Mouse (Mus musculus): ENCODE measurements at regions not wholly inside any gene's neighbourhood (a gene's known extent, or its start where the extent isn't known, plus 50 kb on each side); places are given as distances from the start of the nearest gene placed in this dataset.

GRCm38 (mm10) chr16:93018766-93019165, 192.8 kb upstream of the Runx1 start:
- ATAC-seq (replicated peaks; ENCODE audit: insufficient number of reproducible peaks, low FRiP score, low TSS enrichment, poor library complexity, severe bottlenecking), result no peak

DNA sequence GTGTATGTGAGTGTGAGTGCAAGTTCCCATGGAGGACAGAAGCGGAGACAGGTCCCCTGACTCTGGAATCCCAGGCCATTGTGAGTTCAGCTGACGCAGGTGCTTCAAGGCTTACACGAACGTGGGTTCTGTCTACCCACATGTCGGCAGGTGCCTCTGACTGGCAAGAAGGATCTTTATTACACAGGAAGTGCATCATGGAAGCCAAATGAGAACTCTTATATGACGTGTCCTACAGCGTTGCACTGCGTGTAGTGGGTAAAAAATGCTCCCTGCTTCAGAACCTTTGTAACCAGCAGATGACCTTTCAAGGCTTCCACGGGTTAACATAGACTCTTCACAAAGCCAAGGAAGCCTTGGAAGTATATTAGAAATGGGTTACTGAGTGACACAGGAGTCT, 191.1 kb upstream of the Runx1 start:
- no peak for ATAC-seq (replicated peaks; ENCODE audit: insufficient number of reproducible peaks, low FRiP score, low TSS enrichment, poor library complexity, severe bottlenecking)

DNA sequence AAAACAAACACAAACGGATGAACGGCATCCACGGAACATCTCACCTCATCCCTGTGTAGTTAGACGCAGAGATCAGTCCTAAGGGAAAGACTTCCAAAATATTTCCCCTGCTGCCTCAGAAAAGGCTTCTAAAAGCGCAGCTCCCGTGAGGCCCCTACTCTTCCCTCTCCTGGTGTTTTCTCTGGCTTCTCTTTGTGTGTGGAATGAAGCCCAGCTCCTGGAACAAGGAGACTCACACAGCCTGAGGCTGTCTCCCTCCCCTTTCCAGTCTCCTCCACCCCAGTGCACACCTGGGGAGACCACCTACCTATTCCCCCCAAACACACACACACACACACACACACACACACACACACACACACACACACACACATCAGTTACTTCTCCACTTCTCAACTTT, 189.7 kb upstream of the Runx1 start:
- no peak for ATAC-seq (replicated peaks; ENCODE audit: insufficient number of reproducible peaks, low FRiP score, low TSS enrichment, poor library complexity, severe bottlenecking)

DNA sequence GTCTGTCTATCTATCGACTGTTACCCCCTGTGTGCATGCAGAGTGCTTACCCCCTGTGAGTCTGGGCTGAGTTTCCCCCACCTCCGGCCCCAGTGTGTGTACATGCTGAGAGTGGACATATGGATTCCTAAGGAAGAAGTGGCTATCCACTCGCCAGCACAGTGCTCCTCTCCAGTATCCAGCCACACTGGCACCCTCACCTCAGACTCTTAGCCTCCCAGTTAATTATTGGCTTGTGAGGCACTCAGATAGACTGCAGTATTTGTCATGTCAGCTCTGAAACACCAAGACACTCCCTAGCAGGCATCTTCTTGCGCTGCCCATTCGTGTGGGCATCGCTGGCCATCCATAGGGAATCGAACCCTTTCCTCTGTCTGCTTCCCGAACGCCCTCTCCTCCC, 189.0 kb upstream of the Runx1 start:
- ATAC-seq (replicated peaks; ENCODE audit: insufficient number of reproducible peaks, low FRiP score, low TSS enrichment, poor library complexity, severe bottlenecking), result no peak

GRCm38 (mm10) chr16:93013881-93014280, 187.9 kb upstream of the Runx1 start:
- no peak for ATAC-seq (replicated peaks; ENCODE audit: insufficient number of reproducible peaks, low FRiP score, low TSS enrichment, poor library complexity, severe bottlenecking)

DNA sequence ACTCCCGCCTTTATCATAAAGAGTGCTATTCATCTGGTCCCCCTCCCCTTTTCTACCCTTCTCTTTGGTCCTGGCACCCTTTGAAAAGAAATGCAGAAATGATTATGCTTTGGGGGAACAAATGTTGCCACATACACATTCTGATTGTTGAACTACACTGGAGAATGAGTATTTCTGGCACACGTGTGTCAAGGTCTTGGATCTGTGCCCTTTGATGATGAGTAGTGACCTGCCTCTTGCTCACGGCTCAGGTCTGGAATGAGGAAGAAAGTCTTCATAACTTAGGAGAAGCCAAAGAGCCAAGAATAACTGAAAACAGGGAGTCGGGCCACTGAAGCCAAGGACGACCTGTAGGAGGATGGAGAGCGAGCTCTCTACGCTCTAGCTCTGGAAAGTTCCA, 187.3 kb upstream of the Runx1 start:
- no peak for ATAC-seq (replicated peaks; ENCODE audit: insufficient number of reproducible peaks, low FRiP score, low TSS enrichment, poor library complexity, severe bottlenecking)

DNA sequence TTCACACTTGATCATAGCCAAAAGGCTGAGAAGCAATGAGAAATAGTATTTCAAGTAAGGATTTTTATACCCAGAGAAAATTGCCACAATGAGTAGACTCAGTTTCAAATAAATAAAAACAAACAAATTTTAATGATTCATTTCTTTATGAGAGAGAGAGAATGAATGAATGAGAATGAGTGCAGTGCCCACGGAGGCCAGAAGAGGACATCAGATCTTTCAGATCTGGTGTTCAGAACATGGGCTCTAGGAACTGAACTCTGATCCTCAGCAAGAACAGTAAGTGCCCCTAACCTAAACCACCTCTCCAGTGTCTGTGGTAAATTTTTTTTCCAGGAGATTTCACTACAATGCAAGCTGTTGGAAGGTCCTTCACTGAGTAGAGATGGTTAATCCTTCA, 185.5 kb upstream of the Runx1 start:
- no peak for ATAC-seq (replicated peaks; ENCODE audit: insufficient number of reproducible peaks, low FRiP score, low TSS enrichment, poor library complexity, severe bottlenecking)

- no peak for ATAC-seq (replicated peaks; ENCODE audit: insufficient number of reproducible peaks, low FRiP score, low TSS enrichment, poor library complexity, severe bottlenecking)
Measured at GRCm38 (mm10) chr16:93006321-93006984, 180.5 kb upstream of the Runx1 start.

DNA sequence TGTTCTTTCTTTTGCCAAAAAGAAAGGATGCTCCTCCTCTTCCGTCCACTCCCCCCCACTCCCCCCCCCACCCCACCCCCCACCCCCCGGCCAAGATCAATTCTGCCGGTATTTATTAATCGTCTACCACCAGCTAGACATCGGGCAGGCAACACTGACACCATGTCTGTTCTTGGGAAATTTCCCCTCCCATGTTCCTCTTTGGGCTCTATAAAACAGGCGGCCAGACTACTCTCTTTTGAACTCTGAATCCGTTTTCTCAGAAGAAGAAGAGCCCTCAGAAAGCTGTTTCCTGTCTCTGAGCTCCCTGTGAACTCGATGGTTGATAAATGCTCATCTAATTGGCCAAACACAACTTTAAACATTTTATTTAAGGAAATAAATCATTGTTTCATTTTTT, 179.5 kb upstream of the Runx1 start:
- no peak for ATAC-seq (replicated peaks; ENCODE audit: insufficient number of reproducible peaks, low FRiP score, low TSS enrichment, poor library complexity, severe bottlenecking)

GRCm38 (mm10) chr16:93003830-93004229, 177.9 kb upstream of the Runx1 start:
- no peak for ATAC-seq (replicated peaks; ENCODE audit: insufficient number of reproducible peaks, low FRiP score, low TSS enrichment, poor library complexity, severe bottlenecking)

- no peak for ATAC-seq (replicated peaks; ENCODE audit: insufficient number of reproducible peaks, low FRiP score, low TSS enrichment, poor library complexity, severe bottlenecking)
Measured at GRCm38 (mm10) chr16:92998689-92999088, 172.7 kb upstream of the Runx1 start.

DNA sequence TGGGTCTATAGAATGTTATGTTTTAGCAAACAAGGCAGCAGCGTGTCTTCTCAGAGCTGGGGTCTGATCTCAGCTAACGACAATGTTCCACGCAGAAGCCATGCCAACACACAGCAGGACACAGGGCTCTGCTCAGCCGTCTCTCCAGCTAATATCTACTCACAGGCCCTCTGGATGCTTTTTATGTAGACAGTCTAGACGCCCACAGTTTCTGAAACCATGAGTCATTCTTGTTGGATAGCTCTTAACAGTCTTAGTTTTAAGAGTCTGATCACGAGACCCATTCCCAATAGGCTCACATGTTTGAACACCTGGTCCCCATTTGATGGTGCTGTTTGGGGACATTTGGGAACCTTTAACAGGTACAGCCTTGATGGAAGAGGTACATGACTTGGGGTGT, 171.7 kb upstream of the Runx1 start:
- no peak for ATAC-seq (replicated peaks; ENCODE audit: insufficient number of reproducible peaks, low FRiP score, low TSS enrichment, poor library complexity, severe bottlenecking)

DNA sequence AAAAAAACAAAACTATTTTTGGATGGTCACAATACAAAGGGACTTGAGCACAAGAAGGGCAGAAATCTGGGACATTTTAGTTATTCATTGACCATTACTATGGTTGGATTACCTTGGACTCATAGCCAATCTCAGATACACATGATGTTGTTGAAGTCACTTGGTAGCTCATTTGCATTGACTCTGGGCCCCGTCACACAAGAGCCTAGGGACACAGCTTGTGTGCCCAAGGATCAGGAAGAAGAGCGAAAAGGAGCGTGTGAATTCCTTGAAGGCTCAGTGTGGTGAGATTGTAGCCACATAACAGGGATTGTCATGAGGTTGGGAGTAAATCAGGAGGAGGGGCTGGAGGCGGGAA, 170.0 kb upstream of the Runx1 start:
- no peak for ATAC-seq (replicated peaks; ENCODE audit: insufficient number of reproducible peaks, low FRiP score, low TSS enrichment, poor library complexity, severe bottlenecking)

DNA sequence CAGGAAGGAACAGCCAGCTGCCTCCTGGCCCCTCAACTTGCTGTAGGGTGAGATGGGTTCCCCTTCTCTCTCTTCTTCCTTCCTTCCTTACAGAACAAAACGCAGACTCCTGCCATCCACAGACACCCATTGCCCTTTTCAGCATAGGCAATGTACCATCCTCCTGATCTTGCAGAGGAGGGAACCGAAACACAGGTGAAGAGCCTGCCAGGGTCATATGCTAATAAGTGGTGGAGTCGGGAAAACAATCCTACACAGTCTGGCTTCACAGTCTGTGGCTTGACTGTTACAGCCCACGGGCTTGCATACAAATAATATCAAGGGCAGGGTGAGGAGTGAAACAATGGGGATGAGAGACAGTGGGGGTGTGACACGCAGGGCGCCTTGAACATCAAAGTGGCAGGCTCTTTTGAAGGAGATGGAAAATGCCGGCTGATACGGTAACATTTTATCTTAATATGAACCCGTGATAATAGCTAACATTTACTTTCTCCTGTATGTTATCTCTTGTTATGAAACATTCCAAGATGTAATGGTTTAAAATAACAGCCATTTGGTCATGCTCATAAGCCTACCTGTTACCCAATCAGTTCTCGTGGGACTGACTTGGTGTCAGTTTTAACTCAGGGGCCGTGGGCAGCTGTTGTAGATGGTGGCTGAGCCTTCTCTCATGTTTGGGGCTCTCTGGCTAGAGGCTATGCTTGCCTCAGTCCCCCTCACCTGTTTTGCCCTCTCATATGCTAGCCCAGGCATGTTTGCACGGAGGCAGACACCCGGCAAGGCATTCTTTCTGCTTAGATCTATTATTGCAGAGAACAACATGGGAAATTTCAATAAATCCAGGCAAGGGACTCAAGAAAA, 169.4 kb upstream of the Runx1 start:
- no peak for ATAC-seq (replicated peaks; ENCODE audit: insufficient number of reproducible peaks, low FRiP score, low TSS enrichment, poor library complexity, severe bottlenecking)

DNA sequence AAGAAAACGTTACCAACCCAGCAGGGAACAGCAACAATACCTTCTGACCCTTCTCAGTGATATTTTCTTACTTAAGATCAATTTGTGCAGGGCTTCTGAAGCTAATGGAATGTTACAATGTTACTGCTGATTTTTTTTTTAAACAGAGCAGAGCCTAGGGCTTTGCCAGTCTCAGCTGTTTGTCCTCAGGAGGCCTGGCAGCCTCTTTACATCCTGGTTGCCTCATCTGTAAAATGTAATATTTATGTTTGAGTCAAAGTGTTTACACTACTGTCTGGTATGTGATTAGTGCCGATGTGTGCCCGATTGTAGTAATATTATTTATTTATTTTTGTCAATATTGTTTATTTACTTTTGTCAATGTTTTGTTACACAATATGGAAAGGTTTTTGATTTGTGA, 166.9 kb upstream of the Runx1 start:
- no peak for ATAC-seq (replicated peaks; ENCODE audit: insufficient number of reproducible peaks, low FRiP score, low TSS enrichment, poor library complexity, severe bottlenecking)

- ATAC-seq (replicated peaks; ENCODE audit: insufficient number of reproducible peaks, low FRiP score, low TSS enrichment, poor library complexity, severe bottlenecking), result no peak
Measured at GRCm38 (mm10) chr16:92991405-92991804, 165.5 kb upstream of the Runx1 start.

DNA sequence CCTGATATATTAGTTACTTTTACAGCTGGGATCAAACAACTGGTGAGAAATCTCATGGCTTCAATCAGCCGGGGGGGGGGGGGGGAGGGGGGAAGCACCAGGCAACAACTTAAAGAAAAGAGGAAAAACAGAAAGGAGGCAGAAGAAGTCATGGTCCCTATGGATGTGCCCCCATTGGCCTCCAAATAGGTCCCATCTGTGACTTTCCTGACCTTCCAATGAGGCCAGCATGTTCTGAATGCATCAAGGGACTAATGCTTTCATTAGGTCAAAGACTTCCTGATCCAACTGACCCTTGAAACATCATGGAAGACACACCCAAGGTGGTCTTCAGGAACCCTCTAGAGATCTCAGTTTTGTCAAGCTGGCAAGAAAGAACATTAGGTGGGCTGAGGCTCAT, 162.5 kb upstream of the Runx1 start:
- no peak for ATAC-seq (replicated peaks; ENCODE audit: insufficient number of reproducible peaks, low FRiP score, low TSS enrichment, poor library complexity, severe bottlenecking)

- ATAC-seq (replicated peaks; ENCODE audit: insufficient number of reproducible peaks, low FRiP score, low TSS enrichment, poor library complexity, severe bottlenecking), result no peak
Measured at GRCm38 (mm10) chr16:92988000-92988399, 162.1 kb upstream of the Runx1 start.

- ATAC-seq (replicated peaks; ENCODE audit: insufficient number of reproducible peaks, low FRiP score, low TSS enrichment, poor library complexity, severe bottlenecking), result no peak
Measured at GRCm38 (mm10) chr16:92985768-92986167, 159.8 kb upstream of the Runx1 start.

- ATAC-seq (replicated peaks; ENCODE audit: insufficient number of reproducible peaks, low FRiP score, low TSS enrichment, poor library complexity, severe bottlenecking), result no peak
Measured at GRCm38 (mm10) chr16:92982934-92983333, 157.0 kb upstream of the Runx1 start.
